Mouse (Mus musculus) forebrain, embryonic 10.5 days (tissue): Measurements from ENCODE around the gene Ercc6l2. TPM values are rescaled to one million over a fixed set of nuclear protein-coding genes. Genes with fewer than 3 reads are reported as not detected.

Experiments
- DNase-seq: peaks from one replicate; pipeline ENCODE4 v3.0.0-alpha.2; 2017; ENCODE audit warnings: low spot score; ENCODE audit errors: extremely low spot score
- H3K27ac ChIP-seq: fragments of 300-500 bp; sonication (generic); 2 replicates; pipeline ENCODE4 v1.5.1; 2016; ENCODE audit warnings: mild to moderate bottlenecking
- H3K27me3 ChIP-seq: fragments of 300-500 bp; sonication (generic); 2 replicates; pipeline ENCODE4 v1.6.1; 2016; ENCODE audit warnings: mild to moderate bottlenecking; ENCODE audit not compliant: poor library complexity, severe bottlenecking
- H3K36me3 ChIP-seq: fragments of 300-500 bp; sonication (generic); replicated peaks from 2 replicates; pipeline ENCODE4 v1.6.1; 2016; ENCODE audit warnings: mild to moderate bottlenecking, moderate library complexity
- H3K4me1 ChIP-seq: fragments of 300-500 bp; sonication (generic); 2 replicates; pipeline ENCODE4 v1.6.1; 2016
- H3K4me3 ChIP-seq: fragments of 300-500 bp; sonication (generic); 2 replicates; pipeline ENCODE4 v1.5.1; 2016; ENCODE audit warnings: mild to moderate bottlenecking, moderate library complexity
- H3K9me3 ChIP-seq: fragments of 300-500 bp; sonication (generic); 2 replicates; pipeline ENCODE4 v1.6.1; 2016; ENCODE audit warnings: mild to moderate bottlenecking, moderate library complexity
- WGBS: fragments of 180-500 bp; shearing (Covaris S2); methylation state at CpG from one replicate; pipeline ENCODE4 v1.1.7; 2016; 5-methylcytosine and 5-hydroxymethylcytosine counted together
- polyA plus RNA-seq: library from polyadenylated mRNA; unstranded; fragments of >200 nt; fragmentation: Nextera tagmentation; extraction: Ambion mirVana; gene quantifications from 2 replicates; pipeline ENCODE4 v1.2.1, GENCODE M21; 2016

Gene Ercc6l2
- polyA plus RNA-seq, 1 experiment from 2014 or later = 25.5 TPM

DNA sequence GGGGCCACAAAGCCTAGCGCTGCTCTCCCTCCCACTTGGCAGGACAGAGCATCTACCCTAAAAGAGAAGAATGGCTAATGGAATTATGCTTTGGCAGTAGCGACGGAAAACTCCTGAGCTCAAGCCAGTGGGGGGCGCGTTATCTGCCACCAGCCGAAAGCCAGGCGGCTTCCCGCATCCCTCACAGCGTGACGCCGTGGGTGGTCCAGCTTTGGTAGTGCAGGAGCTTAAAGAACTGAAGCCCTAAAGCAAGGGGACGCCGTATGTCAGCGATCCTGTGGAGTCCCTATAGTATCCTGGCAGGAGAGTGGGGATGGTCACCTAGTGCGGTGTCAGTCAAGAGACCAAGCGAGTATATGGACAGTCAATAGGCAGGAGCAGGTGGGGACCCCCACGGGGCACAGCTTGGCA, 86.3 kb downstream of the Ercc6l2 start:
- Histone ChIP-seq H3K36me3 (peaks cover 8% of the 10 kb centered on the region; the same call in 1 of the 2 replicates), H3K9me3 (no peaks in the 10 kb centered on the region), H3K4me3 (peak overlapping the region; percentile 46), H3K27ac (peak overlapping the region; percentile 59), H3K4me1 (peaks cover 19% of the 10 kb centered on the region), H3K27me3 (peaks cover 50% of the 10 kb centered on the region)
- peak; percentile 57 for DNase-seq
- under 1% methylated on average over 17 of the region's 17 CpGs for WGBS

DNA sequence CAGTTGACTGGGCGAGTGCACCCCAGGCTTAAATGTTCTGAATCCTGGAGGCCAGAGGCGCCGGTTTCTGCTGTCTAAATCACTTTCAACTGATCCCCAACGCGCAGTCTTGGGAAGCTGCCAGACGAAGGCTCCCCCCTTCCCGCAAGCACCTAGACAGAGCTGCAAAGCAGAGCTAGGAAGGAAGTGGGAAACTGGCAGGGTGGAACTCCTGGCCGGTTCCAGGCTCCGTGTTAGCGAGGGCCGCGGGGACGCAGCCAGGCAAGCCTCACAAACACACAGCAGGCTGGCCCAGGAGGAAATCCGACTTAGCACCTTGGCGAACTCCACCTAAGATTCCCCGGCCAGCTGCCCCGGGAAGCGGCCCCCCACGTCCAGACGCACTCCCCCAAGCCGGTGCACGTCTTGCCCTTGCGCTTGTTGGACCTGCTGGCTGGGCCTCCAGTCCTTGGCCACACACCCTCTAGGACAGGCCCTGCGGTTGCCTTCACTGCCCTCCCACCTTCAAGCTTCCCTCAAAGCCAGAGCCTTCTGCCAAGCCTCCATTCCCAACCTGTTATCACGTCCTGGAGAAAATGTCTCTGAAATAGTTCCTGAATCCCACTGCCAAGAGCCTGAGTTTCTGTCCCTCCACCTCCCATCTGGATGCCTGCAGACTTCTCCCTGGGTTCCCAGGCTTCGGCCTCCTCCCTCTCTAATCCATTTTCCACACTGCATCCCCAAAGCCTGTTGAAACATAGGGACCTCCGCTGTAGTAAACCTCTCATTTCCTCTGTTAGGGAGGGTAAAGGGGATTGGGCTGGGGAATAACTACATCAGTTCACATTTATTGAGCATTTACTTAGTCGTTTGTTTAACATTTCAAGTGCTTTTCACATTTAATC, 86.9 kb downstream of the Ercc6l2 start:
- peak overlapping the region; percentile 59 for H3K27ac ChIP-seq
- peaks cover 56% of the 10 kb centered on the region for H3K27me3 ChIP-seq

DNA sequence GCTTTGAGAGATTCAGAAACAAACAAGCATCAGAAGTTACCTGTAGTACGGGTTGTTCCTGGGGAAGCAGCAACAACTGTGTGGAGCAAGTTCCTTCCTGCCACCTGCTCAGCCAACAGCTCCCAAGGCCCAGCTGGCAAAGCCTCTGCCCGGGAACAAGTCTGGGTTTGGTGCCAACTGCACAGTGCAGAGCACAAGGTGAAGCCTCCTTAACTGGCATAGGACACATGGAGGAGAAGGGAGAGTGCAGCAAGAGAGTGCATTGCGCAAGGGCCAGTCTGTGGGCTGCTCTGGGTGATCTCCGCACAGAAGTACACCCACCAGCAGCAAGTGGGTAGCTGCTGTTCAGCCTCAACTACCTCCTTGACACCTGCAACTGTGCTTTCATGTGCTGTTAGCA, 91.5 kb downstream of the Ercc6l2 start:
- Histone ChIP-seq H3K4me3 (no peak overlapping the region), H3K4me1 (peaks cover 8% of the 10 kb centered on the region), H3K27ac (no peak overlapping the region), H3K36me3 (no peaks in the 10 kb centered on the region; the same call in 1 of the 2 replicates), H3K27me3 (peaks cover 34% of the 10 kb centered on the region), H3K9me3 (no peaks in the 10 kb centered on the region)
- WGBS = 92% methylated on average over 4 of the region's 4 CpGs
- no peak for DNase-seq

More for the DNA sequence above, 86.9 kb downstream of the Ercc6l2 start:
- peak; percentile 23 for DNase-seq
- peak overlapping the region; percentile 46 for H3K4me3 ChIP-seq
- H3K36me3 ChIP-seq = peaks cover 8% of the 10 kb centered on the region; the same call in 1 of the 2 replicates
- peaks cover 19% of the 10 kb centered on the region for H3K4me1 ChIP-seq
- WGBS = 8% methylated on average over 28 of the region's 28 CpGs
- H3K9me3 ChIP-seq = no peaks in the 10 kb centered on the region

DNA sequence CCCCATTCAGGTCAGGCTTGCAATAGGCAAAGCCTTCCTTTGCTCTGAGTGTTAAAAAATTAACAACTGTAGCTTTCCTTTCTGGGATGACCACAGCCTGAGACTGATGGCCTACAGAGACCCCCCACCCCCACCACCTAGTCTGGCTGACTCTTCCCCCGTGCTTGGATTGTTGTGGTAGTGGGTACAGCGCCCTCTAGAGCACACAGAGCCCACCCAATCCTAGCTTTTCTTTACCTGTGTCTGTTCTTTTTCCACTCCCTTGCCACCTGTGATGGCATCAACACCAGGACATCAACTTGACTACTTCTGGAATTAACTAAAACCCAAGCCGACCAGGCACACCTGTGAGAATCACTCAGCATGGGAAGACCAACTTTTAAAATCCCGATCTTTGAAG, 92.4 kb downstream of the Ercc6l2 start:
- Histone ChIP-seq H3K9me3 (no peaks in the 10 kb centered on the region), H3K4me1 (peaks cover 5% of the 10 kb centered on the region; the same call in 1 of the 2 replicates), H3K27ac (no peak overlapping the region), H3K4me3 (no peak overlapping the region), H3K36me3 (no peaks in the 10 kb centered on the region), H3K27me3 (peaks cover 25% of the 10 kb centered on the region)
- DNase-seq = no peak
- 50% methylated on average over 4 of the region's 4 CpGs for WGBS

DNA sequence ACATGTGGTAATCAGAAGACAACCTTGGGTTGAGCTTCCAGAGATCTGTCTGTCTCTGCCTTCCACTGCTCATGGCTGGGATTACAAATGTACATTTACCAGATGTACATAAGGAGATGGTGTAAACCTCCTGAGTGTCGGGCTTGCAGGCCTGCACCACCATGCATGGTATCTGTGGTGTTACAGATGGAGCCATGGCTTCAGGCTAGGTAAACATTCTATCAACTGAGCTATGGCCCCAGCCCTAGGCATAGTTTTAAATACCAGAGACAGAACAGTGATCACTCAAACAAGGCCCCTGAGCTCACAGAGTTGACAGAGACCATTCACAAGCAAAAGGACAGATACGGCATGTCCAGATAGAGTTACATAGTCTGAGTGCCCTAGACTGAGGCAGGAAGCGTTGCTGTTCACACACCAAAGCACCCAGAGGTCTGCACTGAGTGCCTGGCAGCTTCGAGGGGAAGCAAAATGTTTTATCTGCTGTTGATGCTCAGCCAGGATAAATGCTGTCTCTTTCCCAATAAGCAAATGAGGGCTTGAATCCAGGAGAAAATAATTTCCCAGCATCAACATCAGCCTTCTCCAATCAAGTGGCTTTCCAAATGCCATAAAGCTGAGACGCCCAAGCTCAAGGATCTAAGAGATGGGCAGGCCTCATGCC, 95.2 kb downstream of the Ercc6l2 start:
- Histone ChIP-seq H3K36me3 (no peaks in the 10 kb centered on the region), H3K27ac (no peak overlapping the region), H3K4me3 (no peak overlapping the region), H3K27me3 (peaks cover 10% of the 10 kb centered on the region; the same call in 1 of the 2 replicates), H3K4me1 (peaks cover 6% of the 10 kb centered on the region; the same call in 1 of the 2 replicates), H3K9me3 (no peaks in the 10 kb centered on the region)
- no peak for DNase-seq
- 81% methylated on average over 5 of the region's 5 CpGs for WGBS

DNA sequence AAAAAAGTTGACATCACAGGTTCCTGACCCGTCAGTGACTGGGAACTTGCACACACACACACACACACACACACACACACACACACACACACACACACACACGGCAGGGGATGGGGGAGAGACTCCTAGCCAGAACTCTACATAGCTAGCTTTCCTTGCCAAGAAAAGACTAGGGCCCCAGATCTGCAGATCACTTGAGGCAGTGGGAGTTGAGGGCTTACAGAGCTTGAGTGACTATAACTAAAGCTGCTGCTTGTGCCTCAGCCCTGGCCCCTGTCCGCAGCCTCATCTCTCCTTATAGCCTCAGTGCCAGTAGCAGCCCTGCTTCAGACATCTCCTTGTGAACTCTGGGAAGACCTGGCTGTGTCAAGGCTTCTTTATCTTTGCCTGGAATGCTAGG, 96.6 kb downstream of the Ercc6l2 start:
- Histone ChIP-seq H3K27ac (no peak overlapping the region), H3K27me3 (peaks cover 12% of the 10 kb centered on the region)
- 70% methylated on average over 3 of the region's 3 CpGs for WGBS

DNA sequence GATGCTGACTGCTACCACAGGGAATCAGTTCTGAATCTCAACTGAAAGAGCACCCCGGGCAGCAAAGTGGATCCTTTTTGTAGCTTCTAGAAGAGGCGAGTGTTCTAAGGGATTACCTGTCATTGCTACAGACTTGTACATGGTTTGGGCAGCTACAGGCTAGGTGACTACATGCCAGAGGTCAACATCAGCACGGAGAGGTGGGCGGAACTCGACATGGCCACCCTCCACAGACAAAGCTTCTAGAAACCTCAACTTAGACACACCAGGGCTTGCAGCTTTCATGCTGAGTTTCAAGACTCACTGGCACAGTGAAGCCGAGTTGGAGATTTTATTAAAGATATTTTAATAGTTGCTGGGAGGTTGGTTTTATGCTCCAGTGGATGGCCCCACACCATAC, 98.1 kb downstream of the Ercc6l2 start:
- no peaks in the 10 kb centered on the region for H3K9me3 ChIP-seq
- no peaks in the 10 kb centered on the region for H3K36me3 ChIP-seq
- H3K27ac ChIP-seq = no peak overlapping the region
- peaks cover 12% of the 10 kb centered on the region for H3K27me3 ChIP-seq
- DNase-seq = no peak
- H3K4me3 ChIP-seq = no peak overlapping the region
- WGBS = 88% methylated on average over 6 of the region's 6 CpGs
- peaks cover 28% of the 10 kb centered on the region for H3K4me1 ChIP-seq

More for the DNA sequence above, 96.6 kb downstream of the Ercc6l2 start:
- H3K4me3 ChIP-seq = no peak overlapping the region
- H3K4me1 ChIP-seq = peaks cover 13% of the 10 kb centered on the region
- no peak for DNase-seq
- no peaks in the 10 kb centered on the region for H3K36me3 ChIP-seq
- no peaks in the 10 kb centered on the region for H3K9me3 ChIP-seq

DNA sequence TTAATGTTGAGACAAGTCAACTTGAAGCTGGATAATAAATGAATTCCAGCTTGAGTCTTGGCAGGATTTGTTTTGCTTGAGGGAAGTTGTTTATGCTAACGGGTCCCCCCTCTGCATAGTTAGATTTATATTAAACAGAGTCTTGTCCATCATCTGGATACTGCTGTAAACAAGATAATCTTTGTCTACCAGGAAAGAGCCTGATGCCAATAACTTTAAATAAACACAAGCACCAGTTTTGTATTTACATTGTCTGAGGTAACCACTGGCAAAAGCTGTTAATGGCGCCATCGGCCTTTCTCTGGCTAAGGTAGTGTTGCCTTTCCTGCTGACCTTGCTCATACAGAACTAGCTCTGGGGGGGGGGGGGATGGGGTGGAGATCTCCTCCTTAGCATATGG, 100.1 kb downstream of the Ercc6l2 start:
- Histone ChIP-seq H3K36me3 (no peaks in the 10 kb centered on the region), H3K27ac (no peak overlapping the region), H3K9me3 (no peaks in the 10 kb centered on the region), H3K4me3 (no peak overlapping the region), H3K27me3 (peaks cover 31% of the 10 kb centered on the region), H3K4me1 (peaks cover 44% of the 10 kb centered on the region)
- DNase-seq = no peak
- 70% methylated on average over 3 of the region's 3 CpGs for WGBS

DNA sequence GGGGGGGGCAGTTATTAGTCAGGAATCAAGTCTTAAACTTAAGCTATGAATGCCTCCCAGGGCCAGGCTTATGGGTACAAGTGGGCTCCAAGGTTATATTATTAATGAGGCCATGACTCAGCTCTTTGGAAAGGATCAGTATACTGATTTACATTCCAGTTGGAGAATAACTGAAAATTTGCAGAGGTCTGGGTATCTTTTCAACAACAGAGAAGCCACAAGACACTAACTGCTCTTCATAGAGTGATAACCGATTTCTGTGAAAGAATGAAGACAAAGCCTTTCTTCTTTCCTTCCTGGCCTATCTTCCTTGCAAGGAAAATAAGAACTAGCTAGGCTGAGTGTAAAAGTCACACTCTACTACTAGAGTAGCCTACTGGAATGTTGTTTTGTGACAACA, 100.6 kb downstream of the Ercc6l2 start:
- Histone ChIP-seq H3K36me3 (no peaks in the 10 kb centered on the region), H3K4me3 (no peak overlapping the region), H3K27ac (0 out of 2 replicates have a peak overlapping the region, but pooled peaks have one; percentile 1), H3K27me3 (peaks cover 35% of the 10 kb centered on the region), H3K4me1 (peaks cover 44% of the 10 kb centered on the region), H3K9me3 (no peaks in the 10 kb centered on the region)
- WGBS = 91% methylated on average over 1 of the region's 1 CpGs
- DNase-seq = no peak

DNA sequence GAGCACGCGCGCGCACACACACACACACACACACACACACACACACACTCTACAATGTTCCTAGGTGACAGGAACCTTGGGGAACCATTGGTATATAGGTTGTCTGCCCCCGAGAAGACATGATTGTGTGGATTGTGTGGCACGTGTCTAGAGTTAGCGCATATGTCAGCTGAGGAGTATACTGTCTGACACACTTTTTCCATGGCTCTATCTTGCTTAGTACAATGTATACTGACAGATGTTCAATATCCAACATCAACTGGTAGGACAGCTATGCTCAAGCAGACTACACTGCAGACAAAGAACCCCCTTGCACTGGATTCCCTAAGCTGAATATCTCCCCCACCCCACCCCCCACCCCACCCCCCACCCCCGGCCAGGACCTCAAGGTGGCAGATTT, 101.5 kb downstream of the Ercc6l2 start:
- H3K9me3 ChIP-seq = peaks cover 7% of the 10 kb centered on the region; the same call in 1 of the 2 replicates
- no peak for DNase-seq
- H3K36me3 ChIP-seq = no peaks in the 10 kb centered on the region; the same call in 1 of the 2 replicates
- WGBS = 91% methylated on average over 8 of the region's 8 CpGs
- H3K4me1 ChIP-seq = peaks cover 44% of the 10 kb centered on the region
- no peak overlapping the region for H3K4me3 ChIP-seq
- H3K27ac ChIP-seq = peak overlapping the region; percentile 79; the same call in 1 of the 2 replicates
- peaks cover 35% of the 10 kb centered on the region for H3K27me3 ChIP-seq

DNA sequence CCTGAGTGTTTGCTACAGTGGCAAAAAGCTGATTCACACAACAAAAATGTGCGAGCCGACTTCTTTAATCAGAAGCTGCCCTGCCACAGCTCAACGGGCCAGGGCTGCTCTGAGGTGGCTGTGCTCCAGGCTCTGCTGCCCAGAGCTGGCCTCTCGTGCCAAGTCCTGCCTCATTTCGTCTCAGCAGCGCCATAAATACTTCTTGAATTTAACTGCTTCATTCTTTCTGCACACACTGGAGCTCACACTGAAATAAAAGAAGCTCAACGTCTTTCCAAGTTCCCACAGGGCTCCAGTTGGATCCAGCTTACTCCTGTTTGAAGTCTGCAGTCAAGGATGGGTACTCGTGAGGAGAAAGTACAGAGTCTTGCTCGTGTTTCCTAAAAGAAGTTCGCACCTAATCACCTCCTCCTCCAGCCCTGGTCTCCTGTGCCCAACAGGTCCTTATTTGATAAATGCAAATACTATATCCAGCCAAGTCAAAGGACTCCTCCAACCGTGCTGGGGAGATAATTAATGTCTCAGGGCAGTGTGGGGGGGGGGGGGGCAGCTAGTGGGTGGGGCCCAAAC, 102.2 kb downstream of the Ercc6l2 start:
- peaks cover 39% of the 10 kb centered on the region for H3K4me1 ChIP-seq
- DNase-seq = no peak
- H3K9me3 ChIP-seq = peaks cover 11% of the 10 kb centered on the region; the same call in 1 of the 2 replicates
- H3K27ac ChIP-seq = peak overlapping the region; percentile 79
- peak overlapping the region; percentile 29; the same call in 1 of the 2 replicates for H3K4me3 ChIP-seq
- H3K27me3 ChIP-seq = peaks cover 35% of the 10 kb centered on the region
- no peaks in the 10 kb centered on the region; the same call in 1 of the 2 replicates for H3K36me3 ChIP-seq
- WGBS = 45% methylated on average over 11 of the region's 11 CpGs

DNA sequence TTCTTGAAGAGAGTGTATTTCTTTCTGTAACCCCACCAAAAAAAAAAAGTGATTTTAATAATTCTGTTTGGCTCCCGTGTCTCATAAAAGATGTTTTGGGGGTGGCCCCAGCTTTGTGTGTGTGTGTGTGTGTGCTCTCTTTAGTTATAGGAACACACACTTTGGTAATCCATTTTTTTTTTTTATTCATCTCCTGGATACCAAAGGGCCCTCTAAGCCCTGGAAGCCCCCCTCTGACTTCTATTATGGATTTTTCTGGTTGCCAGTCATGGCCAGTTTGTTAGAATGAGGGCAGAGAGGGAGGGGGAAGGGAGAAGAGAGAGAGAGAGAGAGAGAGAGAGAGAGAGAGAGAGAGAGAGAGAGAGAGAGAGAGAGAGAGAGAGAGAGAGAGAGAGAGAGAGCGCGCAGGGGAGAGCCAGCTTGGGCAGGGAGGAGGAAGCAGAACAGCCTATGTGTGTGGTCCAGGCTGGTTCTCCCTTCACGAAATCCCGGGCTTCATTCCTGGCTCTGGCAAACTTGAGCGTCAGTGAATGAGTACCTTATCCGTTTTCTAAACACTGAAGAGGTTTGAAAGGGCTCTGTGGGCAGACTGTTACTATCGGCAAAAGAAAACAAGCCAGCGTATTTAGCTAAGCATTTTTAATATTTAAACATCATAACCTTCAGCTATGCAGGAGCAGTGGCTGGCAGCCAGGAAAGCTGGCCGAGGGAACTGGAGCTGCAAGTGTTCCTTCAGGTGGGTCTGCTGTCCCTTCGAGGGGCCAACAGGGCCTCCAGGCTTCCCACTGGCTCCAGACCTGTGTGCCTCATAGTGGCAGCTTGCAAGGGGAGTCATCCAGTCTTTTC, 103.0 kb downstream of the Ercc6l2 start:
- Histone ChIP-seq H3K27me3 (peaks cover 35% of the 10 kb centered on the region), H3K4me1 (peaks cover 39% of the 10 kb centered on the region), H3K9me3 (peaks cover 11% of the 10 kb centered on the region; the same call in 1 of the 2 replicates), H3K4me3 (peak overlapping the region; percentile 29; the same call in 1 of the 2 replicates), H3K27ac (peak overlapping the region; percentile 79), H3K36me3 (no peaks in the 10 kb centered on the region; the same call in 1 of the 2 replicates)
- WGBS = 16% methylated on average over 11 of the region's 11 CpGs
- DNase-seq = peak; percentile 38
